Mouse (Mus musculus) neural tube, embryonic 12.5 days (tissue): ENCODE measurements at regions not wholly inside any gene's neighbourhood (a gene's known extent, or its start where the extent isn't known, plus 50 kb on each side); places are given as distances from the start of the nearest gene placed in this dataset.
"Not testable (repeated sequence)": the region's sequence is repeated elsewhere in the genome, so short reads cannot be mapped to it uniquely, and the experiment has no call there.

Experiments used
- ATAC-seq: fragments of 200-750 bp; cut with Nextera tagmentation; 2 replicates; pipeline ENCODE4 v1.8.0; 2017; ENCODE audit warnings: low read depth, mild to moderate bottlenecking, moderate TSS enrichment, moderate library complexity; ENCODE audit not compliant: low FRiP score
- H3K27ac ChIP-seq: fragments of 300-500 bp; sonication (generic); 2 replicates; pipeline ENCODE4 v1.5.1; 2016
- H3K27me3 ChIP-seq: fragments of 300-500 bp; sonication (generic); replicated peaks from 2 replicates; pipeline ENCODE4 v1.6.1; 2016; ENCODE audit warnings: mild to moderate bottlenecking
- H3K36me3 ChIP-seq: fragments of 300-500 bp; sonication (generic); 2 replicates; pipeline ENCODE4 v1.6.1; 2016; ENCODE audit warnings: mild to moderate bottlenecking
- H3K4me1 ChIP-seq: fragments of 300-500 bp; sonication (generic); 2 replicates; pipeline ENCODE4 v1.6.1; 2016
- H3K4me2 ChIP-seq: fragments of 300-500 bp; sonication (generic); replicated peaks from 2 replicates; pipeline ENCODE4 v1.6.1; 2016; ENCODE audit warnings: mild to moderate bottlenecking
- H3K4me3 ChIP-seq: fragments of 300-500 bp; sonication (generic); 2 replicates; pipeline ENCODE4 v1.5.1; 2016
- H3K9ac ChIP-seq: fragments of 300-500 bp; sonication (generic); 2 replicates; pipeline ENCODE4 v1.6.1; 2016; ENCODE audit warnings: mild to moderate bottlenecking
- H3K9me3 ChIP-seq: fragments of 300-500 bp; sonication (generic); 2 replicates; pipeline ENCODE4 v1.6.1; 2016; ENCODE audit warnings: mild to moderate bottlenecking
- WGBS: fragments of 180-500 bp; shearing (Covaris S2); methylation state at CpG from one replicate; pipeline ENCODE4 v1.1.7; 2016; 5-methylcytosine and 5-hydroxymethylcytosine counted together

- no peaks in the 10 kb centered on the region for H3K9me3 ChIP-seq
- WGBS: 24% methylated on average over 1 of the region's 1 CpGs
- ATAC-seq: 0 out of 2 replicates have a peak, but pooled peaks have one; percentile 33
- no peaks in the 10 kb centered on the region for H3K27me3 ChIP-seq
- H3K4me2 ChIP-seq: no peak overlapping the region
- no peaks in the 10 kb centered on the region for H3K4me1 ChIP-seq
- no peak overlapping the region for H3K9ac ChIP-seq
- no peaks in the 10 kb centered on the region for H3K36me3 ChIP-seq
- no peak overlapping the region for H3K27ac ChIP-seq
- no peak overlapping the region for H3K4me3 ChIP-seq
These were observed 781.5 kb upstream of the Cdh20 start for GRCm38 (mm10) chr1:103986867-103987266.

DNA sequence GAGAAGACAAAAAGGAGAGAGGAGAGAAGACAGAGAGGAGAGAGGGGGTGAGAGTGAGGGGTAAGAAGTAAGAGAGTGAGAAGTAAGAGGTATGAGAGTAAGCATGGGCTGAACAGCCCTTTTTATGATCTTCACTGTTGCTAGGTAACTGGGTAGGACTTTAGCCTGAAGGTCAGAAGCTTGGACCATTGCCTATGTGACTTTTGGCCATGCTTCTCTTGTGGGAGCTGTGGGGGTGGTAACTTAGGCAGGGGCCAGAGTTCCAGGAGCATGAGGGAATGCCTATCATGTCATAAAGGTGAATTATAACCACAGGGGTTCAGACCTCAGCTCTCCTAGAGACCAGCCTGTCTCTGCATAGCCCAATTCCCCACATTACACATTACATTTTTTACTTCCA, 765.4 kb upstream of the Cdh20 start:
- H3K9me3 ChIP-seq, H3K27me3 ChIP-seq, H3K9ac ChIP-seq: not testable (repeated sequence)

DNA sequence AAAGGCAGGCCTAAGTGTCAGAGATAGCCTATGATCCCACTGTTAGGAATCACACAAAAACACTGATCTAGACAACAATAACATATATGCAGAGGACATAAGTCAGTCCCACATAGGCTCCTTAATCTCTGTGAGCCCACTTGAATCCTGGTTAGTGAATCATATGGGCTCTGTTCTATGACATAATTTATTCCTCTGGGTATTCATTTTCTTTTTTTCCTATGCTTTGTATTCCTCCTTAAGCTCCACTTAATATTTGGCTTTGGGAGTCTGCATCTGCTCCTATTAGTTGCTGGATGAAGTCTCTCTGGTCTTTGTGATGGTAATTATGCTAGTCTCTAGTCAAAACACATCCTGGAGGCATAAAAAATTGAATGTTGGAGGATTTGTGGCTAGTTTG, 738.7 kb upstream of the Cdh20 start:
- ATAC-seq: no peak

More for the DNA sequence above, 765.4 kb upstream of the Cdh20 start:
- H3K4me3 ChIP-seq, H3K4me2 ChIP-seq, H3K27ac ChIP-seq, H3K36me3 ChIP-seq, H3K4me1 ChIP-seq, ATAC-seq: not testable (repeated sequence)

DNA sequence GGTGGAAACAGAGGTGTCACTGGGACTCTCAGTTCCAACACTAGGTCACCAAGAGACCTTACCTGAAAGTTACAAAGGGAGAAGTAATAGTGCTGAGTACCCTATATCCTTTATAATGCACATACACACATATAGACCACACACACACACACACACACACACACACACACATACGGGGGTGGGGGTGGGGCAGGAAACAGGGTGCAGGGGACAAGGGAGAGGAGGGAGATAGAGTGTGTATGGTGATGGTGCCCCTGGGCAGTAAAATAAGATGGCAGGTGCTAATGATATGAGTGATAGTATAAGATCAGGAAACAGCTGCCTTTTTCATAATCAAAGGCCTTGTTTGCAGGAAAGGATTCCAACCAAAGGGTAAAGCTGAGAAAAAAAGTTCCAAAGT, 719.9 kb upstream of the Cdh20 start:
- Histone ChIP-seq H3K4me3 (no peak overlapping the region), H3K9ac (no peak overlapping the region), H3K36me3 (no peaks in the 10 kb centered on the region), H3K4me1 (no peaks in the 10 kb centered on the region), H3K27ac (no peak overlapping the region), H3K4me2 (no peak overlapping the region), H3K9me3 (no peaks in the 10 kb centered on the region), H3K27me3 (no peaks in the 10 kb centered on the region)
- no peak for ATAC-seq
- 93% methylated on average over 1 of the region's 1 CpGs for WGBS

More for the DNA sequence above, 738.7 kb upstream of the Cdh20 start:
- Histone ChIP-seq H3K36me3 (no peaks in the 10 kb centered on the region), H3K4me3 (no peak overlapping the region), H3K27me3 (no peaks in the 10 kb centered on the region), H3K4me2 (no peak overlapping the region), H3K9ac (no peak overlapping the region), H3K27ac (no peak overlapping the region), H3K9me3 (no peaks in the 10 kb centered on the region), H3K4me1 (no peaks in the 10 kb centered on the region)

- H3K27me3 ChIP-seq: no peaks in the 10 kb centered on the region
- 0 out of 2 replicates have a peak, but pooled peaks have one; percentile 41 for ATAC-seq
- no peak overlapping the region for H3K27ac ChIP-seq
- H3K36me3 ChIP-seq: no peaks in the 10 kb centered on the region
- no peak overlapping the region for H3K4me2 ChIP-seq
- no peaks in the 10 kb centered on the region for H3K4me1 ChIP-seq
- 43% methylated on average over 4 of the region's 4 CpGs for WGBS
- H3K4me3 ChIP-seq: no peak overlapping the region
- H3K9me3 ChIP-seq: no peaks in the 10 kb centered on the region
- H3K9ac ChIP-seq: no peak overlapping the region
These were observed 719.0 kb upstream of the Cdh20 start for GRCm38 (mm10) chr1:104049169-104049948.
